19 mouse cellular contexts compared by ENCODE assay signal in the genomic region with DNA sequence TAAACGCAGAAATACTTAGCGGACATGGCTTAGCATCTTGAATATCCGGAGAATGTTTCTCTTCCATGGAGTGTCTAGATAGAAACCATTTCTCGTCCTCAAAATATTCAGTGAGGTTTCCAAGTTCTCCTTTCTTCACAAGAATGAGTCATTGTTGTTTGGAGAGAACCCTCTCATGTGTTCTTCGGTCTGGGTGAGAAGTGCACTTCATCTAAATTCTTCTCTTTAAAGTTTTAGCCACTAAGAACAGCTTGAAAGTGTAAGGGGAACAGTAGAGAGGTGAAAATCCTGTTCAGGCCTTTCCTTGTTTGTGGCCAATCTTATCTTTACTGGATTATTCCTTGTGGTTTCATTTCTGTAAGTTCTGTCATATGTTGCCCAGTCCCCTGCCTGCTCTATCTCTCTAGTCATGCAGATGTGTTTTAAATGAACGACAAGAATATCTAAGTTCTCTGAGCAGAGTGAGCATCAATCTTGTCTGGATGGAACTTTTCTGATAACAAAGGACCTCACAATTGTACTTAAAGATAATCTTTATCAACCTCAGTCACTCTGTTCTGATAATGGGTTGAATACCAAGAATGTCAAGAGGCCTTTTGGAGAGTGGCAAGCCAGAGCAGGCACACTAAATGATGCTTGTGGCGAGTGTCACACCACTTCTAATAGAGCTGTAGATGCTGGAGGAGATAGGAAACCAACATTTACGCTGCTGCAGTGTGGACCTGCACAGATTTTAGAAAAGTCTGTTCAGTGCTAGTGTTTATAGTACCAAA.
A peak's percentile ranks its signal among the peaks of the same experiment; 100 is the strongest.
DNase-seq lines count a peak whose midpoint lies in the region; ATAC-seq and TF ChIP-seq lines count a peak whose summit lies in the region.
"Had no signal": no experiment of that assay in that cellular context is flagged by ENCODE, and none has a peak within 500 bp of the region (broad histone marks: within the 10 kb centered on the region; RNA-seq: fewer than 3 reads in every experiment).

No protein-coding gene starts in this region.

- no peak overlapping the region; the same call in 1 of the 2 replicates for H3K27ac ChIP-seq in heart, embryonic 13.5 days (replicated peaks)
- no peak overlapping the region for H3K27ac ChIP-seq in MEL (ENCODE audit: control insufficient read depth, low read depth, low read length)
- H3K27ac ChIP-seq: hindbrain, embryonic 14.5 days; layer of hippocampus, adult 2 months; limb, embryonic 10.5 days; macrophage; midbrain, embryonic 13.5 days; stomach, embryonic 15.5 days had no signal

- H3K27me3 ChIP-seq in heart, embryonic 13.5 days (replicated peaks), result no peaks in the 10 kb centered on the region
- no peaks in the 10 kb centered on the region for H3K27me3 ChIP-seq in MEL (ENCODE audit: control insufficient read depth in 1 of 2, insufficient read depth in 2 of 2, low read length in 2 of 2)
- H3K27me3 ChIP-seq: midbrain, embryonic 13.5 days; stomach, embryonic 15.5 days had no signal

- no peaks in the 10 kb centered on the region for H3K79me2 ChIP-seq in MEL (ENCODE audit: control insufficient read depth, insufficient read depth, low read length, poor library complexity)

- no peaks in the 10 kb centered on the region for H3K9me3 ChIP-seq in heart, embryonic 13.5 days
- H3K9me3 ChIP-seq in MEL (replicated peaks; ENCODE audit: insufficient read depth, low read length), result no peaks in the 10 kb centered on the region
- H3K9me3 ChIP-seq: limb, embryonic 10.5 days; midbrain, embryonic 13.5 days; stomach, embryonic 15.5 days had no signal

- no peak for TF ChIP-seq CTCF in MEL (IDR thresholded peaks at IDR 0.05 in 2 of 3, conservative IDR thresholded peaks at IDR 0.05 in 1 of 3; ENCODE audit: control insufficient read depth in 1 of 3, insufficient read depth in 1 of 3, low read depth in 2 of 3, low read length in 3 of 3, poor library complexity in 1 of 3, severe bottlenecking in 1 of 3)

- H3K36me3 ChIP-seq in heart, embryonic 13.5 days, result no peaks in the 10 kb centered on the region
- H3K36me3 ChIP-seq in MEL (ENCODE audit: control insufficient read depth in 1 of 2, insufficient read depth in 2 of 2, low read length in 2 of 2), result no peaks in the 10 kb centered on the region
- H3K36me3 ChIP-seq: limb, embryonic 10.5 days; midbrain, embryonic 13.5 days; stomach, embryonic 15.5 days had no signal

- H3K4me2 ChIP-seq in heart, embryonic 13.5 days, result peak overlapping the region; percentile 35
- H3K4me2 ChIP-seq: hindbrain, embryonic 14.5 days; liver, embryonic 11.5 days; midbrain, embryonic 13.5 days; stomach, embryonic 15.5 days had no signal

- TF ChIP-seq POLR2A in MEL (IDR thresholded peaks at IDR 0.05; ENCODE audit: control insufficient read depth in 1 of 2, insufficient read depth in 1 of 2, low read depth in 1 of 2, low read length in 2 of 2, poor library complexity in 1 of 2), result no peak

- H3K4me1 ChIP-seq in heart, embryonic 13.5 days, result peaks cover 16% of the 10 kb centered on the region
- H3K4me1 ChIP-seq in MEL (ENCODE audit: control insufficient read depth in 1 of 2, insufficient read depth in 2 of 2, low read length in 2 of 2), result no peaks in the 10 kb centered on the region
- H3K4me1 ChIP-seq: limb, embryonic 10.5 days; midbrain, embryonic 13.5 days; stomach, embryonic 15.5 days had no signal

- DNase-seq in heart, postnatal 4 days, result no peak
- DNase-seq in MEL (ENCODE audit: low read depth, low spot score), result no peak
- peak; percentile 3 for DNase-seq in fibroblast of lung, adult 2 months (ENCODE audit: low read depth)
- DNase-seq in lung, postnatal 36 days, result peak; percentile 66
- DNase-seq in right cerebral cortex, postnatal 25 days, result no peak
- DNase-seq in retina, postnatal 1 day, result no peak
- DNase-seq: adrenal gland, postnatal 14 days; cerebellum, adult 2 months; gastrocnemius, postnatal 14 days; thymus, adult 2 months had no signal

- no peak overlapping the region for H3K4me3 ChIP-seq in heart, embryonic 13.5 days
- no peak overlapping the region for H3K4me3 ChIP-seq in MEL (ENCODE audit: control insufficient read depth in 1 of 2, insufficient read depth in 1 of 2, low read depth in 2 of 2, low read length in 2 of 2)
- H3K4me3 ChIP-seq: layer of hippocampus, adult 2 months; limb, embryonic 10.5 days; midbrain, embryonic 13.5 days; stomach, embryonic 15.5 days had no signal

- no peak overlapping the region for H3K9ac ChIP-seq in heart, embryonic 13.5 days
- H3K9ac ChIP-seq in MEL (ENCODE audit: control insufficient read depth, low read depth, low read length, poor library complexity, severe bottlenecking), result no peak overlapping the region
- H3K9ac ChIP-seq: hindbrain, embryonic 14.5 days; midbrain, embryonic 13.5 days; stomach, embryonic 15.5 days had no signal

- TF ChIP-seq RAD21 in MEL (IDR thresholded peaks at IDR 0.05; ENCODE audit: low read depth, low read length), result no peak

- no peak; a peak in 1 of 4 replicates for TF ChIP-seq EP300 in MEL (IDR thresholded peaks at IDR 0.05; ENCODE audit: low read depth in 1 of 2, low read length in 2 of 2)

- WGBS in heart, embryonic 13.5 days, result 36% methylated on average over 8 of the region's 8 CpGs

- no peak for ATAC-seq in heart, embryonic 13.5 days (ENCODE audit: extremely low read depth, insufficient number of reproducible peaks, low FRiP score, low TSS enrichment)
- ATAC-seq: intestine, embryonic 16.5 days; midbrain, embryonic 13.5 days had no signal

TF ChIP-seq in MEL, 35 proteins besides CTCF, POLR2A, EP300 and RAD21:
- no peak for TF ChIP-seq MXI1 (IDR thresholded peaks at IDR 0.05; ENCODE audit: low read depth, low read length)
- no peak for TF ChIP-seq NRF1 (IDR thresholded peaks at IDR 0.05; ENCODE audit: insufficient read depth, low read depth, low read length, poor library complexity, severe bottlenecking)
- TF ChIP-seq CHD2 (IDR thresholded peaks at IDR 0.05; ENCODE audit: low read length), result no peak
- no peak for TF ChIP-seq NELFE (IDR thresholded peaks at IDR 0.05; ENCODE audit: low read depth, low read length)
- no peak for TF ChIP-seq SMC3 (IDR thresholded peaks at IDR 0.05; ENCODE audit: low read depth, low read length)
- no peak for TF ChIP-seq ELF1 (IDR thresholded peaks at IDR 0.05; ENCODE audit: low read depth, low read length)
- TF ChIP-seq ETS1 (IDR thresholded peaks at IDR 0.05; ENCODE audit: low read depth, low read length), result no peak
- peak; percentile 67 for TF ChIP-seq TCF12 (IDR thresholded peaks at IDR 0.05; ENCODE audit: low read depth, low read length)
- TF ChIP-seq ZC3H11A (IDR thresholded peaks at IDR 0.05; ENCODE audit: low read depth, low read length), result no peak
- no peak for TF ChIP-seq MYB (IDR thresholded peaks at IDR 0.05; ENCODE audit: low read depth, low read length)
- no peak for TF ChIP-seq BHLHE40 (IDR thresholded peaks at IDR 0.05; ENCODE audit: borderline replicate concordance, low read depth, low read length)
- TF ChIP-seq USF2 (IDR thresholded peaks at IDR 0.05; ENCODE audit: borderline replicate concordance in 1 of 2, insufficient read depth in 1 of 2, low read depth in 1 of 2, low read length in 2 of 2), result no peak
- TF ChIP-seq RCOR1 (IDR thresholded peaks at IDR 0.05; ENCODE audit: low read depth, low read length), result peak; percentile 39; the same call in 1 of the 2 replicates
- TF ChIP-seq MAFK (IDR thresholded peaks at IDR 0.05; ENCODE audit: borderline replicate concordance, low read depth, low read length), result no peak
- TF ChIP-seq GATA1 (IDR thresholded peaks at IDR 0.05; ENCODE audit: low read depth, low read length), result 0 out of 2 replicates have a peak, but pooled peaks have one; percentile 22
- TF ChIP-seq TAL1 (IDR thresholded peaks at IDR 0.05; ENCODE audit: low read length), result no peak
- TF ChIP-seq MYC (IDR thresholded peaks at IDR 0.05; ENCODE audit: low read depth, low read length), result no peak

Comparison
In these comparisons a context has a peak if more than half of its experiments do, and no peak if none do; other contexts are left out.
1. DNase-seq: peak in fibroblast of lung, adult 2 months (single experiment) and lung, postnatal 36 days (single experiment); none in heart, postnatal 4 days (single experiment), MEL (single experiment), right cerebral cortex, postnatal 25 days (single experiment) and retina, postnatal 1 day (single experiment).